Mouse (Mus musculus) T-helper 2 cell (primary cell): ENCODE data around the gene Ybey.

Experiments
- in situ Hi-C: fragments of 300-600 bp; cut with MboI, MseI; formaldehyde crosslinking; loops from one replicate; pipeline ENCODE4 v1.15.1; 2025; ENCODE audit warnings: high pct_unique_total_duplicates

Gene Ybey

GRCm38 (mm10) chr10:76468203-76469162 is at the start of gene Ybey, which contains the start of gene Mcm3ap:
Gene Ybey (minus strand): TSS chr10:76469114.
Gene Mcm3ap (plus strand): TSS chr10:76468927.
- in situ Hi-C loops = loop anchor here (25.0 kb wide), 1 partner anchor 269 kb away; the partner anchor contains the start of gene Col6a1

- in situ Hi-C loops = no loop called here
Measured at GRCm38 (mm10) chr10:76512965-76513583, 44.2 kb upstream of the Ybey start.

DNA sequence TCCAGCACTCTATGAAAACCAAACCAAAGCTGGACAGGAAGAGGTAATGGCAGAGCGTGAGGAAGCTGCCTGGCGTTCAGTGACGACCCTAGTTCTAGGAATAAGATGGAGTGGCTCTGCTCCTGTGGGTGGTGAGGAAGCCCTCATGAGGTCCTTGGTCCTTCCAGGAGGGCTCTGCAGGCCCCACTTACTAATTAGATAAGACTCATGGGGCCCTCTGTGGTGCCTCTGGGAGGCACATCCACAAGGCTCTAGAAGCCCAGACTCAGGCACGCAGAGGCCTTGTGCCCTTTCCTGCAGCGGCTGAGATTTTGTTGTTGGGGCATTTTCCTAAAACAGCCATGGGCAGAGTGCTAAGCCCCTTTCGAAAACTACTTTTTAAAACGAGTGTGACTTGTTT is 37.0 kb upstream of the Ybey start:
- in situ Hi-C loops = loop anchor here (10.0 kb wide), 1 partner anchor 1049 kb away; no protein-coding TSS in a partner anchor

DNA sequence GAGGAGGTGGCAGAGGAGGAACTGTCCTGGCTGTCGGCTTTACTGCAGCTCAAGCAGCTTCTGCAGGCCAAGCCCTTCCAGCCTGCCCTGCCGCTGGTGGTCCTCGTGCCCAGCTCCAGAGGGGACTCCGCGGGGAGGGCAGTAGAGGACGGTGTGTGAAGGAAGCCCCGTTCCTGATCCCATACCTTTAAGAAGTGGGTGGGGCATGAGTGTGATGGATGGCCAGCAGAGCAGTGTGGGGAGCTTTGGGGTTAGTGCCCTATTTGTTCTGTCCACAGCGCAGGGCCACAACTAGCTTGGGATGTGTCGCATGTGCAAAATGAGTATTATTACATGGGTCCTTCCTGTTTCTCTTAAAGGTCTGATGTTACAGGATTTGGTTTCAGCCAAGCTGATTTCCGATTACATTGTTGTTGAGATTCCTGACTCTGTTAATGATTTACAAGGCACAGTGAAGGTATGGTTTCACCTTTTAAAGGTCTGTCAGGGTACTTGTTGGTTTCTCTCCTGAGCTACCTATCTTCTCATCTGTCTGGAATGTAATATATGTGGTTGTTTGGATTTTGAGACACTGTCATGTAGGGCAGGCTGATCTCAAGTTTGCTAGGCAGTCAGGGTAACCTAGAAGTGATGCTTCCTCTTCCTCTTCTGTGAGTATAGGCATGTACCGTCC is 35.5 kb upstream of the Ybey start:
- in situ Hi-C loops = loop anchor here (10.0 kb wide), 1 partner anchor 1050 kb away; no protein-coding TSS in a partner anchor

- in situ Hi-C loops = no loop called here
Measured at GRCm38 (mm10) chr10:76497522-76497921, 28.6 kb upstream of the Ybey start.

GRCm38 (mm10) chr10:76496366-76496765 is 27.5 kb upstream of the Ybey start:
- in situ Hi-C loops = no loop called here

DNA sequence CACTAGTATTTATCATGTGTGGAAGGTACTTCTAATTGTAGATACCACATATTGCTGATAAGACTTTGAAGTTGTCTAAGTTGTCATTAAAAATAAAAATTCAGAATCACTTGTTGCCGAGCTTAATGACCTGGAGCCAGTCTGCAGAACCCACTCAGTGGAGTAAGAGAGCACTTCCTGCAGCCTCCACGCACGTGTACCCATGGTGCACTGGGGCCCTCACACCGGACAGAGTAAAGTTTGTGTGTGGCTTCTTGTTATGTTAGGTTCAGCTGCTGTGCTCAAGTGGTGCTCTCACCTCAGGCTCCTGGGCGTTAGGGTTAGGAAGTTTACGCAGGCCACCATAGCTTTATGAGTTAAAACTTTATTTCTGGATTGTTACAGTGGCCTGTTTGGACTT is 26.6 kb upstream of the Ybey start:
- in situ Hi-C loops = no loop called here

DNA sequence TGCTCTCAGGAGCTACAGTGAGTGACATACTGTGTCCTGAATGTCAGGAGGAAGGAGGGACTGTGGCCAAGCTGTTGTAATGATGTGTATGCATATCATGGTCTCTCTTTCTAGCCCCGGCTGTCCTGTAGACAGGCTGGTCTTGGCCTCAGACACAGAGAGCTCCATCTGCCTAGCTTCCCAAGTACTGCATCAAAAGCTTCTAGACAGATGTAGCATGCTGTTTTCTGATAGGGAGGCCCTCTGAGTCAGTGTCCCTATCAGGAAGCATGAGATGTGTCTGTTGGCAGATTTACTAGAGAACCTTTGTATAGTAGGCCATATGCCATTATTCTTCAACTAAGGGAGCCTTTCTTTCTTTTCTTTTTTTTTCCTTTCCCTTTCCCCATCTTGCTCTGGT is 24.6 kb upstream of the Ybey start:
- in situ Hi-C loops = no loop called here

- in situ Hi-C loops = no loop called here
Measured at GRCm38 (mm10) chr10:76489205-76489604, 20.3 kb upstream of the Ybey start.

- in situ Hi-C loops = no loop called here
Measured at GRCm38 (mm10) chr10:76488265-76488664, 19.4 kb upstream of the Ybey start.

DNA sequence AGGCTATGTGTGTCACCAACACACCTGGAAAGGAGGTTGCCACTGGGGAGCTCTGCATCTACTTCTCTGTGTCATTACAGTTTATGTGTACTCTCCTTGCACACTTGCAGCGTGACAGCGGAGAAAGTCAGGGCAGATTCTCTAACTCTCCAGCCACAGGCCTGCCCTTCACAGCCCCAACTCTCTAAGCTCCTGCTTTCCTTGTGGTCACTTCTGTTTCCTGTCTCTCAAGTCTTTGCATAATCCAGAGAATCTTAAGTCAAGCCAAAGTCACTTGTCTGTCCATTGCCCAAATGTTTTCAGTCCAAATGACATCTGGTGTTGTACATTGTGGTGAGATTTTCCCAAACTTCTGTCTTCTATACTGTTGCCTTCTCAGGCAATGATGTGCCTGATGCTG is 17.4 kb upstream of the Ybey start:
- in situ Hi-C loops = no loop called here

DNA sequence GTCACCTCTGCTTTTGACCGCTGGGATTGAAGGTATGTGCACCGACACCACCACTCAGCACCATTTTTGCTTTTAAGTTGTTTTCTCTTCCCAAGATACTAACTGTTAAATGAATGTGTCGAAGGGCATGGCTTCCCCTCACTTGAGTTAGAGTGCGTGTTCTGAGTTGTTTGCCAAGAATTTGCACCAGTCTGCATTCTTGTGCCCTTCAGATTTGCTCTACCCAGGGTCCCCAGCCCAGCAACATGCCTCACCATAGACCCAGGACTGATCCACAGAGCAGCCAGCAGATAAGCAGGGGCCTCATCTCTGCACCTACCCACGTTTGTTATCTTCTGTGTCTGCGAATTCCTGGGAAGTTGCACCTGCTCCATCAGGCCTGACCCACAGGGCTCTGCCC is 12.6 kb upstream of the Ybey start:
- in situ Hi-C loops = no loop called here

GRCm38 (mm10) chr10:76480851-76481250 is 11.9 kb upstream of the Ybey start:
- in situ Hi-C loops = no loop called here

GRCm38 (mm10) chr10:76473759-76474158 is 4.8 kb upstream of the Ybey start:
- in situ Hi-C loops = loop anchor here (25.0 kb wide), 1 partner anchor 264 kb away; the partner anchor contains the start of gene Col6a1

DNA sequence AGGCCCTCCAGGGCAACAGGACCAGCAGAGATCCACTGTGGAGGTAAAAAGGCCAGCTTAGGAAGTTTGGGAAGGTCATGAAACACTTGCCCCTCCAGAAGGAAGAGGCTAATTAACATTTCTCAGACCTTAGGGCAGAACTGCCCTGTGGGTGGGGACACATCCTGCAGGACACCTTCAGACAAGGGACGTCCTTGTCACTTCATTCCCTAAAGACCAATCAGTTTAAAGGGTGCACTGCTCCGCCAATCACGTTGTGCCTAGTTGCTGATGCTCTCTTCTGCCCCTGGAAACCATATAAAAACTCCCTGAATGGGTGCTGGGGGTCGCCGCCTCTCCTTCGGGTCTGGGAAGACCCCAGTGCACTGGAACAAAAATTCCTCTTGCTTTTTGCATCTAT is 6.2 kb downstream of the Ybey start:
- in situ Hi-C loops = loop anchor here (5.0 to 25.0 kb wide), 2 partner anchors 35 to 275 kb away; partner anchors contain the start of gene Col6a1

DNA sequence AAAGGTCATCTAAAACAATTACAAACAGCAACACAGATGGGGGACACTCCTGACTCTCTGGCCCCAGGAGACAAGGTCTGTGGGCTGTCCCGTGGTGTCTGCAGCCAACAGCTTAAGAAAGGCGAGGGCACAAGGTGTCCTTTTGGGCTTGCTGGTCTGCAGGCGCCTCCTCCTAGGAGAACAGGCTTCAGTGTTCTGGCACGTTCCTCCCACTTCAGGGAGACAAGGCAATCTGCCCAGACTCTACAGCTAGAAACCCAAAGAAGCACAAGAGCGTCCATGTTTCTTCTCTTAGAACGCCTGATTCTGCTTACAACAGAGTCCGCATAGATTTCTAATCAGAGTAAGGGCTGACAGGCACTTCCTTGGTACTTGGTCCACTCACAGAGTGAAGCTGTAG is 6.6 kb downstream of the Ybey start:
- in situ Hi-C loops = loop anchor here (5.0 to 25.0 kb wide), 2 partner anchors 35 to 275 kb away; partner anchors contain the start of gene Col6a1

- in situ Hi-C loops = loop anchor here (5.0 to 25.0 kb wide), 2 partner anchors 34 to 276 kb away; partner anchors contain the start of gene Col6a1
Measured at GRCm38 (mm10) chr10:76461255-76461654, 7.7 kb downstream of the Ybey start.

DNA sequence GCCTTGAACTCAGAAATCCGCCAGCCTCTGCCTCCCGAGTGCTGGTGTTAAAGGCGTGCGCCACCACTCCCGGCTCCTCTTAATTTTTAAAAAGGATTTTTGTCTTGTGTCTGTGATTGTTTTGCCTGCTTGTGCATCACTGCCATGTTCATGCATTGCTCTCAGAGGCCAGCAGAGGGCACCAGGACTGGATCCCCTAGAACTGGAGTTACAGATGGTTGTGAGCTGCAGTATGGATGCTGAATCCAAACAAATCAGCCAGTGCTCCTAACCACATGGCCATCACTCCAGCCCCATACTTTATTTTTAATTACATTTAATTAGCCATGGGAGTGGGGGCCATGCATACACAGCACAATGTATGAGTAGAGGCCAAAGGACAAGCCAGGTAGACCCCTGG is 13.6 kb downstream of the Ybey start:
- in situ Hi-C loops = loop anchor here (25.0 kb wide), 1 partner anchor 282 kb away; the partner anchor contains the start of gene Col6a1

- in situ Hi-C loops = no loop called here
Measured at GRCm38 (mm10) chr10:76448851-76449250, 20.1 kb downstream of the Ybey start, which contains the start of gene 2610028H24Rik. Gene 2610028H24Rik (plus strand): TSS chr10:76449081.

DNA sequence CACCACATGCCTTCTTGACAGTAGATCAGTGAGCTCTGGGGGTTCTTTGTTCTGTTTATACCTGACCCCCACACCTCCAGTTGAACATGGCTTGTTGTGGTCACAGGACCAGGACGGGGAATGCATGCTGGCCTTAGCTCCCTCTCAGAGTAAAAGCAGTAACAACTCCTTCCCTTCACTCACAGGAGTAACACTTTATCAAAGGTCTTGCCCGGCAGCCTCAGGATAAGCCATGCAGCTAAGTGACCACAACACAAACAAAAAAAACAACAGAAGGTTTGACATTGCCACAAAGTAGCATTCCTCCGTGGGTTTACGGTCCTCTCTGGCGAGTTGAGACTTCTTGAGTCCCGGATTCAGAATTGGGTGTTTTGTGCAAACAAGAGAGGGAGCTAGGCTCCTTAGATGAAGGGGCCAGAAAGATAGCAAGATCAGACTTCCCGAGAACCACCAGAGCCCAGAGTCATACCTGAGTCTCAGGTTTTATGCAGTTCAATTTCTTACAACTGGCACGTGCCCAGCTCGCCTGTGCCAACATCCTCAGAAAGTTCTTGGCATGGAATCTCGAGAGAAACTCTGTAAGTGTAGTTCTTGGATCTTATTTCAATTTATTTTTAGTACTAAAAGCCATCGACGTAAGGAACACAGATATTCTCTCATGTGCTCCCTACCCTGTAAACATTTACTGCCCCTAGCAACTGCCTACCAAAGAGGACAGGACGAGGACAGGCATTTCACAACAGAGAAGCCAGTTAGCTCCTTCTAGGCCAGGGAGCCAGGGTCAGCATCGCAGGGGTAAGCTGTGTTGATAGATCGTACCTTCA is 21.3 kb downstream of the Ybey start:
- in situ Hi-C loops = no loop called here
